Mouse (Mus musculus) lung, adult 2 months (tissue): ENCODE measurements around the gene Kdm4d. TPM values are rescaled to one million over a fixed set of nuclear protein-coding genes. Genes with fewer than 3 reads are reported as not detected.
A peak's percentile ranks its signal among the peaks of the same experiment; 100 is the strongest.

Experiments
- DNase-seq: peaks from one replicate; pipeline ENCODE4 v3.0.0; 2022
- H3K4me1 ChIP-seq: fragments of 200-500 bp; 2 replicates; pipeline ENCODE4 v1.6.1; 2011; ENCODE audit warnings: low read length; ENCODE audit not compliant: control insufficient read depth, insufficient read depth
- H3K4me3 ChIP-seq: fragments of 200-500 bp; replicated peaks from 2 replicates; pipeline ENCODE3; 2011; ENCODE audit warnings: low read depth, mild to moderate bottlenecking, control low read depth, low read length; ENCODE audit errors: extremely low read depth
- CTCF ChIP-seq: fragments of 200-500 bp; IDR thresholded peaks from 2 replicates; pipeline ENCODE4 v1.5.1; 2011; ENCODE audit warnings: mild to moderate bottlenecking, low read length, control low read depth; ENCODE audit not compliant: insufficient read depth
- POLR2A ChIP-seq: fragments of 200-500 bp; IDR thresholded peaks from 2 replicates; pipeline ENCODE4 v1.6.1; 2011; ENCODE audit warnings: low read depth, mild to moderate bottlenecking, control low read depth, low read length, borderline replicate concordance; ENCODE audit errors: extremely low read depth
- WGBS: fragments of 180-500 bp; shearing (Covaris S2); methylation state at CpG from one replicate; pipeline ENCODE4 v1.1.7; 2018; 5-methylcytosine and 5-hydroxymethylcytosine counted together
- polyA plus RNA-seq: library from polyadenylated mRNA; depleted of rRNA; stranded (reverse); fragments of >200 nt; gene quantifications from 2 replicates; pipeline ENCODE4 v1.2.3, GENCODE M21; 2012; rRNA removed

The Kdm4d gene
- polyA plus RNA-seq: 0.12 and 0.21 TPM in 2 replicates

DNA sequence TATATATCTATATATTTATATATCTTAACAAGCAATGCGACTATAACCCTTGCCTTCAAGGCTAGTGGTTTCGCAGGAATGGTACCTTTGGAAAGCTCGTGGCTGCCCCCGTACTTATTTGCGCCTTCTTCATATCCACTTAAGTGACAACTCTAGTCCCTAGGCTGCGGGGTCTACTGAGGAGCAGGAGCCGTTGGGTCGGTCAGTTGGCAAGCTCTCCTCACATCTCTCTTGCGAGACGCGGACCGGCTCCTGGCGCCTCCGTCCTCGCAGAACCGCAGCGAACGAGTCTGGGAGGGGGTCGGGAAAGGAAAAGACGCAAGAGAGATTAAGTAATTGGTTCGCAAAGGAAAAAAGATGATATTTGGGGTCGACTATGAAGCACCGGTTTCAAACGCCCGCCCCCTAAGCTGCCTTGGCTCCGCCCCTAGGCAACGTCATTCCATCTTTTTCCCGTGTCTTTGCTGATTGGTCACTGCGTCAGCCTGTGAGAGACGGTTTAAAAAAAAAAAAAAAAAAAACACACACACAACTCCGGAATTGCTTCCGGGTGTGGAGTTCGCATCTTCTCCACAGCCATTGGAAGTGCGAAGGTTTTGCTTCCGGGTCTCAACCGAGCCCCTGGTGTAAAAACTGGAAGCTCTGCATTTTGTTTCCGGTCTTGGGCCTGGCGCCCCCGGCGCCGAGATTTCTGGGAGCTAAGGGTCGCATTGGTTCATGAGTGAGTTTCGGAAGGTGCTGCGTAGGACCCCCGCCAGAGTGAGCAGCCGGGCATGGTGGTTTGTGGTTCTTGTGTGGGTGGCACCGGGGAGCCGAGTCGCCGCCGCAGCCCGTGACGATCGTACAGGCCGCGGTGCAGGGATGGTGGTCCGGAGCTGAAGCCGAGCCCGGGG, at the start of gene Kdm4d, which contains the start of gene Cwc15:
Gene Kdm4d, minus strand, starts transcription at position 460 of the 893 bp plus-strand sequence.
Gene Cwc15, plus strand, starts transcription at position 595 of the 893 bp plus-strand sequence.
- Histone ChIP-seq H3K4me1 (no peaks in the 10 kb centered on the region), H3K4me3 (peak within 1 kb of the TSS; percentile 94)
- TF ChIP-seq POLR2A (peak; percentile 70; the same call in 1 of the 2 replicates), CTCF (no peak)
- under 1% methylated on average over 59 of the region's 59 CpGs for WGBS
- DNase-seq: peak; percentile 92

DNA sequence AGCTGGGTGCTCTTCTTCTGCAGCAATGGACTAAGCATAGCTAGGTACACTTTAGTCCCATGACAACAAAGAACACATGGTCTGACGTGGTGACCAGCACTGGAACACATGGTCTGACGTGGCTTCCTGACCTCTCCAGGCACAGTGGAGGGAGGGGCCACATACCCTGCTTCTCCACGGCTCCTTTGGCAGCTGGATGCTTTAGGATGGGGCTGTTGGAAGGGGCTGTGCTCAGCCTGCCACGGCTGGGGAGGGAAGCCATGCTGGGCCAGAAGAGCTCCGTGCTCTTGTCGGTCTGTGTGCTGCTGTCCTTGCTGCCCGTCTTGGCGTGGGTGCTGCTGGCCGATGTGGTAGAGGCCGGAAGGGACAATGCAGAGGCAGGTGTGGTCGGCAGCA, 48.1 kb upstream of the Kdm4d start:
- 68% methylated on average over 11 of the region's 11 CpGs for WGBS

DNA sequence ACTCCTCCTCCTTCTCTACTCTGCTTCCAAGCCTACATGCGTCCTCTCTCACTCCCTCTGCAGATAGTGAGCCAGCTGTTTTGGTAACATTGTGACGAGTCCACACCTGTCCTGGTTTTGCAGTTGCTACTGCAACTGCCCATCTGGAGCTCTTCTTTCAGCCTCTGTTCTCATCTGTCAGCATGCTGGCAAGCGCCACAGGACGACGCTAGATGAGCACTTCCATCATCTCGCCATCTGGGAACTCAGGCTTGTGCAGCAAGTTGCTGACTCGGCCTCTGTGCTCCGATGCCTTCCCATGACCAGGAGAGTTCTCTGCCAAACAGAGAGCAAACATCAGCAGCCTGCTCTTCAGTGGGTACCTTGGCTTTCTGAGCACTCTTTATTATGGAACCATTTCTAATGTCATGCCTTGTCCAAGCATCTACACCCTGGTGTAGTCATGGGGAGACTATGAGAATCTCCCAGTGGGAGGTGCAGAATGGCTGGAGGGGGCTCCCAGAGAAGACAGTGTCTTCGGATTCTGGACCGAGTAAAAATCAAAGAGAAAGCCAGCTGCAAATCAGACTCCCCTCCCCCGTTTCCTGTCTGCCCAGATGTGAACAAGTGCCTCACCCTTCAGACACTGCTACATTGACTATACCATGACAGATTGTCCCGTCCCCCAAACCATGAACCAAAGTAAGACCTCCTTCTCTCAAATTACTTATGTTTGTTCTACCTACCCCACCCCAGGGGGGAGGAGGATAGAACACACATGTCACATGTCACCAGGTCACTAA, 47.5 kb upstream of the Kdm4d start:
- no peak for TF ChIP-seq CTCF
- TF ChIP-seq POLR2A: no peak
- 58% methylated on average over 12 of the region's 12 CpGs for WGBS
- DNase-seq: no peak
- H3K4me1 ChIP-seq: peaks cover 9% of the 10 kb centered on the region; the same call in 1 of the 2 replicates
- H3K4me3 ChIP-seq: no peak overlapping the region

More for the DNA sequence above, 48.1 kb upstream of the Kdm4d start:
- Histone ChIP-seq H3K4me1 (peaks cover 9% of the 10 kb centered on the region; the same call in 1 of the 2 replicates), H3K4me3 (no peak overlapping the region)
- no peak for DNase-seq
- TF ChIP-seq POLR2A: no peak
- no peak for TF ChIP-seq CTCF

DNA sequence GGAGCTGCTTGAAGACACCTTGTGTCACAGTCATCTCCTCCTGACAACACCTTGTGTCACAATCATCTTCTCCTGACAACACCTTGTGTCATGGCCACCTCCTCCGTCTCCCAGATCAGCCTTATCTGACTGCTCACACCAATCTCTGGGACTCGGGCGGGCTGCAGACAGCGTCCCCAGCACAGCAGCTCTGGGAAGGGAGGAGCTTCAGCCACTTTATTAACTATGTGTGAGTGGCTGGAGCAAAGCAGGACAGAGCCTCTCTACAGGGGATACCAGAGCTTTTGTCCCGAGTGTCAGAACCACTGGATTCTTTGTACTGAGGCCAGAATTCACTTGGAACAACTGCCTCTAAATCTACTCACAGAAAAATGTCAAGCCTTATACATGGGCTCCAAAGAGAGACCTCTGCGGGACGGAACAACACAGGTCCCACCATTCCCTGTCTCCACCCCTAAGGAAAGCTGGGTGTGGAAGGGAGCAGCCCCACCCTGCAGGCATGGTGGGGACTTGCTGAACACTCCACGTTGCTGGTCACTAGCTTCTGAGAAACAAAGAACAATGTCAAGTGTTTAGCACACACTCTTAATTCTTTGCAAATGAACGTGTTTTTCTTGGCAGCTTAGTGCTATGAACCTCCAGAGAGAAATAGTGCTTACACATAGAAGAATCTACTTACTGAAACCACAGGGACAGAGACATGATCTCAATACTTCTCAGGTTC, 43.9 kb upstream of the Kdm4d start:
- peak overlapping the region; percentile 49 for H3K4me3 ChIP-seq
- peaks cover 9% of the 10 kb centered on the region; the same call in 1 of the 2 replicates for H3K4me1 ChIP-seq
- peak; percentile 43 for DNase-seq
- WGBS: 48% methylated on average over 9 of the region's 9 CpGs
- TF ChIP-seq POLR2A (peak; percentile 36; the same call in 1 of the 2 replicates), CTCF (no peak)

DNA sequence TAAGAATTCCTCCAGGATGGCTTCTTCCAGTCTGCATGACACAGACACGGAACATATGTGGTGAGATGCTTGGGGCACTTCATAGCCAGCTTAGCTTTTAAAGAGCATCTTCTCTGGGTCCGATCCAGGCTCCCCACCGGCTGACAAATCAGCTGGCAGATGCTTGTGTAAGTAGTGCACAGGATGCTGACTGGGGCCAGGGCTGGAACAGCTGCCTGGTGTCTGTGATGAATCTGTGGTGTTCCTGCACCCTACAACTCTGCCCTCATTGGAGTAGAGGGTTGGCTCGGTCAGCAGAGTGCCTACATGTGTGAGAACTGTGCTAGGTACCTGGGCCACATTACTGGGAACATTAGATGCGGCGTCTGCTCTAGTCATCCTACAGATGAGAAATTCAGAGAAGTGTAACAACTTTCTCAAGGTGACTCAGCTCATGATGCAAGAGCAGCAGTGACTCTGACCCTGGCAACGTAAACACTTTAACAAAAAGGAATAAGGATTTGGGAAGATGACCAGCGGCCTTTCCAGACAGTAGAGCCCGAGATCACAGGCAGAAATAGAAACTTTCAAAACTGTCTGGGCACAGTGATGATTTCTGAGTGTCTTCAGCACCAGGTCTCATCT, 34.7 kb upstream of the Kdm4d start:
- TF ChIP-seq CTCF: no peak
- TF ChIP-seq POLR2A: no peak
- WGBS: 79% methylated on average over 9 of the region's 9 CpGs
- no peak for DNase-seq
- no peak overlapping the region for H3K4me3 ChIP-seq
- H3K4me1 ChIP-seq: no peaks in the 10 kb centered on the region

DNA sequence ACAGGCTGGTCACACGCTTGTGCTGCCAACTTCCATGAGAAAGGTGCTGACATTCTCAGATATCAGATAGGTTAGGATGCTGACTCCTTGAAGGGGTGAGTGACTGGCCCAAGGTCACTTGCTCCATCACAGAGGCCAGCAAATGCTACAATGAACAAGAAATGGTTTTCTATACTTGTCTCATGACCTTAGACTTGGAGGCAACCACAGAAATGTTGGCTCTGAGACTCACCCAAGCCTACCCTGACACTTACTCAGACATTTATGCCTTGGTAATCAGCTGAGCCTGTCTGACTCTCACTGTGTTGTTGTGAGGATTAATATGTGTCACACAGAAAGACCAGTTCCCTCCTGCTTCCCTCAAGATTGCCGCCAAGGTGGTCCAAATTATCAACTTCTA, 33.4 kb upstream of the Kdm4d start:
- TF ChIP-seq CTCF: no peak
- TF ChIP-seq POLR2A: no peak
- H3K4me3 ChIP-seq: no peak overlapping the region
- no peaks in the 10 kb centered on the region for H3K4me1 ChIP-seq
- DNase-seq: no peak
- 90% methylated on average over 2 of the region's 2 CpGs for whole genome bisulfite sequencing

DNA sequence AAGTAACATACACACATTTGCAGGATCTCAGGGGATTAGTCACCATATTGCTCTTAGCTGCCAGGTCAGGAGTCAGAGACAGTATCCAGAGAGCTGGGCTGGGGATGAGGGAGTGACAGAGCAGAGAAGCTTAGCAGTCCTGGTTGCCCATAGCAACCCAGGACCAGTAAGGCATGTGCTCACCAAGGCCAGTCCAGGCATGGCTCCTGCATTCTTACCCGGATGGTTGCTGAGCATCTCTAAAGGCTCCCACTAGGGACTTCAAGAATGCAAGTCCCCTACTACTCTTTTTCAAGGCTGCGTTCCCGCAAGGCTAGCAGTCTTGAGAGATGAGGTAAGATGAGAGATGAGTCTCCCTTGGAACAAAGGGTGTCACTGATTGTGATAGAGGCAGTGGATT, 32.0 kb upstream of the Kdm4d start:
- DNase-seq: no peak
- Histone ChIP-seq H3K4me3 (no peak overlapping the region), H3K4me1 (no peaks in the 10 kb centered on the region)
- TF ChIP-seq CTCF (no peak), POLR2A (no peak)
- WGBS: 62% methylated on average over 3 of the region's 3 CpGs

DNA sequence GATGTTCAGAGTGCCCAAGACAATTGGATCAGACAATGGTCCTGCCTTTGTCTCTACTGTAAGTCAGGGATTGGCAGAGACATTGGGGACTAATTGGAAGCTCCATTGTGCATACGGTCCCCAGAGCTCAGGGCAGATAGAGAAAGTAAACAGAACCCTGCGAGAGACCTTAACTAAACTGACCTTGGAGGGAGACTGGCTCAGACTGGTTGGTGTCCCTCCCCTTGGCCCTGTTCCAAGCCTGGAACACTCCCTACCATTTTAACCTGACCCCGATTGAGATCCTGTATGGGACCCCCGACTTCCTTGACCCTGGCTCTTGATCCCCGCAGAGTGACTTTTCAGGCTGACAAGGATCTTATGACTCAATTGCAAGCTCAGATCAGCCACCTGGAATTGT, 29.7 kb upstream of the Kdm4d start:
- no peak overlapping the region for H3K4me3 ChIP-seq
- no peaks in the 10 kb centered on the region for H3K4me1 ChIP-seq
- TF ChIP-seq CTCF (no peak), POLR2A (no peak)
- WGBS: 45% methylated on average over 5 of the region's 5 CpGs
- DNase-seq: no peak
